Mouse (Mus musculus) heart, postnatal 0 days (tissue): ENCODE measurements at regions not wholly inside any gene's neighbourhood (a gene's known extent, or its start where the extent isn't known, plus 50 kb on each side); places are given as distances from the start of the nearest gene placed in this dataset.

Experiments
- CTCF ChIP-seq: IDR thresholded peaks from 2 replicates; pipeline ENCODE4 v1.5.1; 2016; ENCODE audit warnings: antibody characterized with exemption, control low read depth, low read depth
- EP300 ChIP-seq: IDR thresholded peaks from 2 replicates; pipeline ENCODE4 v1.6.1; 2016; ENCODE audit warnings: antibody characterized with exemption, low read depth

DNA sequence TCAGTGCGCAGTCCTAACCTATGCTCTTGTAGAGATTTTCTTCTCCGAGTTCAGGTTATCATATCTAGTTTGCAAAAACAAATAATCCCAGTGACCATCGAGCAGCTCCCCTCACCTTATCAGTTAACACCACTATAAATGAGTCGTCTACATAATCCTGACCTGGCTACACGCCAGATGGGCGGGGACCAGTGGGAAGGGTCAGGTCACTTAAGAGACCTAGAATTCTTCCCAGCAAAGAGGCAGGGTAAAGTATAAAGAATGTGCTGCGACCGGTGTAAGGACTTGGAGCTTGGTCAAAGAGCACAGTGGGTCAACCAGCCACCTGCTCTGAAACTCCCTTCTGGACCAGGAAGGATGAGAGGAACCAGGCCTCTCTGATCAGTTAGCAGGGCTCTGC, 102.0 kb upstream of the 1700020N01Rik start:
- TF ChIP-seq CTCF, result no peak
- no peak for TF ChIP-seq EP300
